Mouse (Mus musculus) ES-E14 (cell line): ENCODE measurements at regions not wholly inside any gene's neighbourhood (a gene's known extent, or its start where the extent isn't known, plus 50 kb on each side); places are given as distances from the start of the nearest gene placed in this dataset.

ENCODE experiments used
- DNase-seq: peaks from one replicate; pipeline ENCODE4 v3.0.0-alpha.2; 2013; ENCODE audit warnings: low read depth, low spot score
- H3K27ac ChIP-seq: 2 replicates; pipeline ENCODE4 v1.5.1; 2012; ENCODE audit warnings: low read depth, mild to moderate bottlenecking, low read length, moderate library complexity, mixed read lengths; ENCODE audit not compliant: poor library complexity, insufficient read depth, severe bottlenecking
- H3K36me3 ChIP-seq: 2 replicates; pipeline ENCODE4 v1.6.1; 2012; ENCODE audit warnings: mild to moderate bottlenecking, low read length, moderate library complexity, mixed read lengths; ENCODE audit not compliant: control insufficient read depth, poor library complexity, insufficient read depth, severe bottlenecking
- H3K4me1 ChIP-seq, 2 experiments: fragments of 150-350 bp in 1 of 2; sonication (generic) in 1 of 2; 2 replicates each; pipeline ENCODE4 v1.6.1; 2012; ENCODE audit warnings: low read length in 2 of 2, mild to moderate bottlenecking in 1 of 2, mixed read lengths in 1 of 2; ENCODE audit not compliant: control insufficient read depth in 2 of 2, insufficient read depth in 2 of 2, poor library complexity in 1 of 2
- H3K4me3 ChIP-seq, 2 experiments: fragments of 150-350 bp in 1 of 2; sonication (generic) in 1 of 2; 2 replicates each; pipeline ENCODE4 v1.5.1; 2012; ENCODE audit warnings: low read length in 2 of 2, low read depth in 1 of 2, mild to moderate bottlenecking in 1 of 2, mixed read lengths in 1 of 2; ENCODE audit not compliant: insufficient read depth in 1 of 2, poor library complexity in 1 of 2, severe bottlenecking in 1 of 2
- H3K9ac ChIP-seq: 2 replicates; pipeline ENCODE4 v1.6.1; 2012; ENCODE audit warnings: low read depth, mild to moderate bottlenecking, low read length, mixed read lengths; ENCODE audit not compliant: poor library complexity, insufficient read depth, severe bottlenecking
- H3K9me3 ChIP-seq: fragments of 150-350 bp; sonication (generic); 2 replicates; pipeline ENCODE4 v1.6.1; 2012; ENCODE audit warnings: low read depth, mild to moderate bottlenecking, low read length; ENCODE audit not compliant: control insufficient read depth, insufficient read depth
- CHD2 ChIP-seq: IDR thresholded peaks from 2 replicates; pipeline ENCODE4 v1.6.1; 2014; ENCODE audit warnings: mild to moderate bottlenecking, low read depth, low read length, inconsistent platforms
- HCFC1 ChIP-seq: IDR thresholded peaks from 2 replicates; pipeline ENCODE4 v1.6.1; 2012; ENCODE audit warnings: low read length, inconsistent platforms, borderline replicate concordance; ENCODE audit not compliant: insufficient read depth
- MAFK ChIP-seq: IDR thresholded peaks from 2 replicates; pipeline ENCODE4 v1.6.1; 2014; ENCODE audit warnings: mild to moderate bottlenecking, low read depth, low read length, inconsistent platforms; ENCODE audit not compliant: insufficient read depth
- ZC3H11A ChIP-seq: IDR thresholded peaks from 2 replicates; pipeline ENCODE4 v1.6.1; 2012; ENCODE audit warnings: low read depth, mild to moderate bottlenecking, inconsistent platforms, low read length, borderline replicate concordance
- ZNF384 ChIP-seq: IDR thresholded peaks from 2 replicates; pipeline ENCODE4 v1.6.1; 2012; ENCODE audit warnings: low read depth, low read length, inconsistent platforms
- in situ Hi-C, 2 experiments: fragments of 600-800 bp; cut with MboI; formaldehyde crosslinking; loops; one replicate each; pipeline ENCODE4 v1.15.1; 2025; ENCODE audit warnings: low sequenced_read_pairs in 2 of 2, inconsistent platforms in 1 of 2; ENCODE audit not compliant: unreplicated experiment in 2 of 2

GRCm38 (mm10) chr16:84619876-84620275 is 105.0 kb downstream of the A730009L09Rik start:
- no peak overlapping the region for H3K4me3 ChIP-seq

GRCm38 (mm10) chr16:84620861-84621260 is 105.9 kb downstream of the A730009L09Rik start:
- H3K27ac ChIP-seq: no peak overlapping the region
- TF ChIP-seq CHD2 (no peak), ZNF384 (no peak), MAFK (no peak), ZC3H11A (no peak), HCFC1 (no peak)
- H3K9me3 ChIP-seq: no peaks in the 10 kb centered on the region
- no peaks in the 10 kb centered on the region for H3K36me3 ChIP-seq
- in situ Hi-C loops: no loop called here
- H3K4me3 ChIP-seq: no peak overlapping the region
- DNase-seq: no peak
- H3K4me1 ChIP-seq: no peaks in the 10 kb centered on the region
- H3K9ac ChIP-seq: no peak overlapping the region

More at GRCm38 (mm10) chr16:84619876-84620275, 105.0 kb downstream of the A730009L09Rik start:
- no peak for DNase-seq
- Histone ChIP-seq H3K36me3 (no peaks in the 10 kb centered on the region), H3K9ac (no peak overlapping the region), H3K4me1 (no peaks in the 10 kb centered on the region), H3K27ac (no peak overlapping the region), H3K9me3 (no peaks in the 10 kb centered on the region)
- in situ Hi-C loops: no loop called here
- TF ChIP-seq ZNF384 (no peak), HCFC1 (no peak), MAFK (no peak), CHD2 (no peak), ZC3H11A (no peak)

- Histone ChIP-seq H3K36me3 (no peaks in the 10 kb centered on the region), H3K4me1 (no peaks in the 10 kb centered on the region), H3K4me3 (no peak overlapping the region), H3K9me3 (no peaks in the 10 kb centered on the region), H3K27ac (no peak overlapping the region), H3K9ac (no peak overlapping the region)
- DNase-seq: no peak
- in situ Hi-C loops: no loop called here
- TF ChIP-seq MAFK: no peak
- TF ChIP-seq ZC3H11A: no peak
- TF ChIP-seq CHD2: no peak
- no peak for TF ChIP-seq HCFC1
- TF ChIP-seq ZNF384: 0 out of 2 replicates have a peak, but pooled peaks have one; percentile 11
These were observed 106.5 kb downstream of the A730009L09Rik start for GRCm38 (mm10) chr16:84621300-84622031.

GRCm38 (mm10) chr16:84623346-84624085 is 108.6 kb downstream of the A730009L09Rik start:
- in situ Hi-C loops: no loop called here
- H3K4me3 ChIP-seq: no peak overlapping the region
- no peaks in the 10 kb centered on the region for H3K4me1 ChIP-seq
- no peak overlapping the region for H3K27ac ChIP-seq
- no peaks in the 10 kb centered on the region for H3K36me3 ChIP-seq
- no peaks in the 10 kb centered on the region for H3K9me3 ChIP-seq
- H3K9ac ChIP-seq: no peak overlapping the region
- no peak for DNase-seq
- TF ChIP-seq ZNF384: no peak
- TF ChIP-seq HCFC1: no peak
- TF ChIP-seq MAFK: peak; percentile 73
- no peak for TF ChIP-seq CHD2
- no peak for TF ChIP-seq ZC3H11A
